In genomic region chrX:73567334-73567733, GRCm38 (mm10) we compare ENCODE assay signal across 19 mouse cellular contexts.
DNase-seq lines count a peak whose midpoint lies in the region; ATAC-seq and TF ChIP-seq lines count a peak whose summit lies in the region.
"Had no signal": no experiment of that assay in that cellular context is flagged by ENCODE, and none has a peak within 500 bp of the region (broad histone marks: within the 10 kb centered on the region; RNA-seq: fewer than 3 reads in every experiment).

No protein-coding gene starts in this region.

- peak overlapping the region; percentile 16 for H3K4me2 ChIP-seq in myocyte (ENCODE audit: low read depth)
- H3K4me2 ChIP-seq: hindbrain, embryonic 12.5 days; liver, embryonic 15.5 days; neural tube, embryonic 13.5 days had no signal

- DNase-seq in adrenal gland, adult 2 months, result peak; percentile 29
- DNase-seq in adrenal gland, postnatal 10 days, result no peak
- peak; percentile 64 for DNase-seq in brain, adult 2 months (ENCODE audit: low read depth, low spot score)
- DNase-seq in retina, embryonic 14.5 days (ENCODE audit: low spot score), result no peak
- DNase-seq in ovary, postnatal 10 days (ENCODE audit: low spot score), result no peak
- no peak for DNase-seq in left cerebral cortex, adult 8-10 months (ENCODE audit: low spot score in 2 of 2)
- DNase-seq: B cell, adult 2 months; cerebellum, postnatal 10 days; heart, adult 18-20 months; kidney, postnatal 25 days; lung, postnatal 10 days; thymus, postnatal 25 days had no signal

- H3K4me3 ChIP-seq in myocyte, result no peak overlapping the region
- H3K4me3 ChIP-seq: hindbrain, embryonic 12.5 days; liver, embryonic 15.5 days; neural tube, embryonic 13.5 days had no signal

- no peak overlapping the region for H3ac ChIP-seq in myocyte (ENCODE audit: control insufficient read depth, insufficient read length)

- no peaks in the 10 kb centered on the region for H3K36me3 ChIP-seq in myocyte (ENCODE audit: control insufficient read depth, insufficient read depth)
- H3K36me3 ChIP-seq: G1E; hindbrain, embryonic 12.5 days; liver, embryonic 15.5 days; neural tube, embryonic 13.5 days had no signal

- ATAC-seq in CD4-positive, CD25-positive, alpha-beta regulatory T cell, adult 4 months, result peak; percentile 43
- ATAC-seq: forebrain, embryonic 14.5 days had no signal

- TF ChIP-seq POLR2A in myocyte (IDR thresholded peaks at IDR 0.05; ENCODE audit: insufficient read length, low read depth), result no peak

- no peaks in the 10 kb centered on the region for H3K79me2 ChIP-seq in myocyte (ENCODE audit: control insufficient read depth, insufficient read depth)

- no peaks in the 10 kb centered on the region for H3K27me3 ChIP-seq in myocyte (ENCODE audit: control insufficient read depth, insufficient read depth, insufficient read length)
- H3K27me3 ChIP-seq: hindbrain, embryonic 12.5 days; neural tube, embryonic 13.5 days had no signal

TF ChIP-seq in myocyte, 11 proteins besides CTCF, POLR2A, EP300 and RAD21:
- no peak for TF ChIP-seq MAX (IDR thresholded peaks at IDR 0.05; ENCODE audit: low read depth)
- TF ChIP-seq MYOD1 (IDR thresholded peaks at IDR 0.05; ENCODE audit: control insufficient read depth in 1 of 3, insufficient read length in 2 of 3, low read depth in 2 of 3), result peak in 1 of 3 experiments; percentile 43
- no peak for TF ChIP-seq USF1 (IDR thresholded peaks at IDR 0.05; ENCODE audit: low read depth)
- peak in 1 of 3 experiments; percentile 12 for TF ChIP-seq MYOG (IDR thresholded peaks at IDR 0.05; ENCODE audit: control insufficient read depth in 1 of 3, insufficient read depth in 1 of 3, insufficient read length in 2 of 3, low read depth in 2 of 3)
TF ChIP-seq in myocyte: peak in this region for 2.

Comparison
In these comparisons a context has a peak if more than half of its experiments do, and no peak if none do; other contexts are left out.
1. DNase-seq: peak in adrenal gland, adult 2 months (single experiment) and brain, adult 2 months (single experiment); none in adrenal gland, postnatal 10 days (single experiment), retina, embryonic 14.5 days (single experiment), ovary, postnatal 10 days (single experiment) and left cerebral cortex, adult 8-10 months (0 of 2).